Mouse (Mus musculus): ENCODE results near the gene Dlgap1.

Gene Dlgap1

GRCm38 (mm10) chr17:70339821-70340220 lies 370.9 kb downstream of the Dlgap1 start:
- no peak for DNase-seq (ENCODE audit: low read depth, low spot score)

GRCm38 (mm10) chr17:70341230-70341629 lies 372.4 kb downstream of the Dlgap1 start:
- DNase-seq (ENCODE audit: low read depth, low spot score), result no peak

GRCm38 (mm10) chr17:70341920-70342319 lies 373.0 kb downstream of the Dlgap1 start:
- no peak for DNase-seq (ENCODE audit: low read depth, low spot score)

GRCm38 (mm10) chr17:70347403-70347802 lies 378.5 kb downstream of the Dlgap1 start:
- DNase-seq (ENCODE audit: low read depth, low spot score), result no peak

- no peak for DNase-seq (ENCODE audit: low read depth, low spot score)
These were observed 394.7 kb downstream of the Dlgap1 start for GRCm38 (mm10) chr17:70363561-70363960.

- no peak for DNase-seq (ENCODE audit: low read depth, low spot score)
These were observed 395.1 kb downstream of the Dlgap1 start for GRCm38 (mm10) chr17:70363971-70364370.

GRCm38 (mm10) chr17:70369124-70369523 lies 400.3 kb downstream of the Dlgap1 start:
- no peak for DNase-seq (ENCODE audit: low read depth, low spot score)

- DNase-seq (ENCODE audit: low read depth, low spot score), result no peak
These were observed 408.1 kb downstream of the Dlgap1 start for GRCm38 (mm10) chr17:70377020-70377419.

GRCm38 (mm10) chr17:70388447-70388846 lies 419.6 kb downstream of the Dlgap1 start:
- DNase-seq (ENCODE audit: low read depth, low spot score), result no peak

GRCm38 (mm10) chr17:70397220-70397619 lies 428.3 kb downstream of the Dlgap1 start:
- DNase-seq (ENCODE audit: low read depth, low spot score), result peak; percentile 39

- DNase-seq (ENCODE audit: low read depth, low spot score), result no peak
These were observed 428.8 kb downstream of the Dlgap1 start for GRCm38 (mm10) chr17:70397708-70398107.

- no peak for DNase-seq (ENCODE audit: low read depth, low spot score)
These were observed 433.0 kb downstream of the Dlgap1 start for GRCm38 (mm10) chr17:70401909-70402308.

GRCm38 (mm10) chr17:70403750-70404149 lies 434.9 kb downstream of the Dlgap1 start:
- DNase-seq (ENCODE audit: low read depth, low spot score), result no peak

GRCm38 (mm10) chr17:70414202-70414601 lies 445.3 kb downstream of the Dlgap1 start:
- DNase-seq (ENCODE audit: low read depth, low spot score), result no peak

- DNase-seq (ENCODE audit: low read depth, low spot score), result no peak
These were observed 459.0 kb downstream of the Dlgap1 start for GRCm38 (mm10) chr17:70427866-70428265.

- peak; percentile 70 for DNase-seq (ENCODE audit: low read depth, low spot score)
These were observed 461.0 kb downstream of the Dlgap1 start for GRCm38 (mm10) chr17:70429746-70430451.

GRCm38 (mm10) chr17:70430452-70430787 lies 461.5 kb downstream of the Dlgap1 start:
- peak; percentile 49 for DNase-seq (ENCODE audit: low read depth, low spot score)

- no peak for DNase-seq (ENCODE audit: low read depth, low spot score)
These were observed 464.0 kb downstream of the Dlgap1 start for GRCm38 (mm10) chr17:70432834-70433233.

- no peak for DNase-seq (ENCODE audit: low read depth, low spot score)
These were observed 465.7 kb downstream of the Dlgap1 start for GRCm38 (mm10) chr17:70434549-70434948.

- no peak for DNase-seq (ENCODE audit: low read depth, low spot score)
These were observed 466.7 kb downstream of the Dlgap1 start for GRCm38 (mm10) chr17:70435612-70436011.

- no peak for DNase-seq (ENCODE audit: low read depth, low spot score)
These were observed 468.4 kb downstream of the Dlgap1 start for GRCm38 (mm10) chr17:70437229-70437628.

- no peak for DNase-seq (ENCODE audit: low read depth, low spot score)
These were observed 474.1 kb downstream of the Dlgap1 start for GRCm38 (mm10) chr17:70442976-70443375.

GRCm38 (mm10) chr17:70446451-70446850 lies 477.6 kb downstream of the Dlgap1 start:
- no peak for DNase-seq (ENCODE audit: low read depth, low spot score)

GRCm38 (mm10) chr17:70455036-70455435 lies 486.2 kb downstream of the Dlgap1 start:
- no peak for DNase-seq (ENCODE audit: low read depth, low spot score)

All from embryo, embryonic 11.5 days (tissue).